Mouse (Mus musculus) MN1 (cell line): Measurements from ENCODE around the gene Cul1.

Experiments
- DNase-seq: peaks from one replicate; pipeline ENCODE4 v3.0.0-alpha.2; 2016; ENCODE audit warnings: low spot score

Gene Cul1

GRCm38 (mm10) chr6:47472444-47472843, 19.2 kb downstream of the Cul1 start:
- DNase-seq = peak; percentile 14

- no peak for DNase-seq
Observed at GRCm38 (mm10) chr6:47482027-47482426, 28.8 kb downstream of the Cul1 start.

GRCm38 (mm10) chr6:47494562-47494961, 41.4 kb downstream of the Cul1 start:
- DNase-seq = no peak

- DNase-seq = no peak
Observed at GRCm38 (mm10) chr6:47520030-47520429, 66.8 kb downstream of the Cul1 start.

- no peak for DNase-seq
Observed at GRCm38 (mm10) chr6:47522431-47522830, 69.2 kb downstream of the Cul1 start.

- no peak for DNase-seq
Observed at GRCm38 (mm10) chr6:47525041-47525440, 71.8 kb downstream of the Cul1 start.

- no peak for DNase-seq
Observed at GRCm38 (mm10) chr6:47526446-47526845, 73.2 kb downstream of the Cul1 start.

GRCm38 (mm10) chr6:47527129-47527528, 73.9 kb downstream of the Cul1 start:
- DNase-seq = no peak

- DNase-seq = no peak
Observed at GRCm38 (mm10) chr6:47527655-47528054, 74.5 kb downstream of the Cul1 start.

- no peak for DNase-seq
Observed at GRCm38 (mm10) chr6:47532547-47532946, 79.3 kb downstream of the Cul1 start.

GRCm38 (mm10) chr6:47535333-47535732, 82.1 kb downstream of the Cul1 start:
- no peak for DNase-seq

- DNase-seq = no peak
Observed at GRCm38 (mm10) chr6:47552280-47552679, 99.1 kb downstream of the Cul1 start.

GRCm38 (mm10) chr6:47559287-47559686, 106.1 kb downstream of the Cul1 start:
- DNase-seq = no peak

- no peak for DNase-seq
Observed at GRCm38 (mm10) chr6:47560407-47560806, 107.2 kb downstream of the Cul1 start.

GRCm38 (mm10) chr6:47560846-47561245, 107.6 kb downstream of the Cul1 start:
- no peak for DNase-seq

GRCm38 (mm10) chr6:47561426-47561825, 108.2 kb downstream of the Cul1 start:
- DNase-seq = no peak

GRCm38 (mm10) chr6:47565326-47566035, 112.3 kb downstream of the Cul1 start:
- peak; percentile 61 for DNase-seq

GRCm38 (mm10) chr6:47572887-47573286, 119.7 kb downstream of the Cul1 start:
- no peak for DNase-seq
